Mouse (Mus musculus): Measurements from ENCODE around the gene Crmp1. TPM values are rescaled to one million over a fixed set of nuclear protein-coding genes. Genes with fewer than 3 reads are reported as not detected.

The Crmp1 gene
- total and polyA plus RNA-seq, 2 experiments: not detected

DNA sequence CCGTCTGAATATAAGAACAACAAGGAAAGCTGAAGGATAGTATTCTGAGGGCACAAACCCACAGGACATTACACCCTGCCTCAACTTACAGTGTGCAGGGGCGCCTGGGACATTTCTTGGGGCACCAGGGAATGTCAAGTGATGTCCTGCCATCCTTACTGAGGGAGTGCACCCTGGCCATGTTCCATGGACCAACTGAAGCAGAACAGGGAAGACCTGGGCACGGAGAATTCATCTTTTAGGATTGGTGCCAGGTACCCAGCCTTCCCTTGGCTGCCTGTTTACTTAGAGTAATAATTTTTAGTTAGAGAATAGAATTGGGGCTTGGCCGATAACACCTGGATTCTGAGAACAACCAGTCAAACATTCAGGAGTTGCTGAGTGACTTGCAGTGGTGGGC is 90.3 kb downstream of the Crmp1 start:
- TF ChIP-seq CTCF (IDR thresholded peaks at IDR 0.05; ENCODE audit: low read depth, low read length) (no peak), POLR2A (IDR thresholded peaks at IDR 0.05; ENCODE audit: extremely low read depth, insufficient read depth, low read length) (no peak)
- no peak for DNase-seq (ENCODE audit: extremely low read depth, low read depth, low spot score)
- no peak overlapping the region for H3K27ac ChIP-seq (replicated peaks; ENCODE audit: insufficient read depth, low read depth, low read length)
- H3K36me3 ChIP-seq (ENCODE audit: control insufficient read depth, insufficient read depth, low read length): no peaks in the 10 kb centered on the region
- no peaks in the 10 kb centered on the region for H3K4me1 ChIP-seq (ENCODE audit: control insufficient read depth, insufficient read depth, low read length)
- no peak overlapping the region for H3K9ac ChIP-seq (ENCODE audit: low read depth, low read length)
- 71% methylated on average over 4 of the region's 4 CpGs for WGBS
- H3K27me3 ChIP-seq (ENCODE audit: control insufficient read depth, insufficient read depth, low read length): peaks cover 5% of the 10 kb centered on the region
- no peaks in the 10 kb centered on the region for H3K79me2 ChIP-seq (ENCODE audit: control insufficient read depth, insufficient read depth, low read length)
- H3K4me3 ChIP-seq (ENCODE audit: insufficient read depth, low read depth, low read length): no peak overlapping the region

DNA sequence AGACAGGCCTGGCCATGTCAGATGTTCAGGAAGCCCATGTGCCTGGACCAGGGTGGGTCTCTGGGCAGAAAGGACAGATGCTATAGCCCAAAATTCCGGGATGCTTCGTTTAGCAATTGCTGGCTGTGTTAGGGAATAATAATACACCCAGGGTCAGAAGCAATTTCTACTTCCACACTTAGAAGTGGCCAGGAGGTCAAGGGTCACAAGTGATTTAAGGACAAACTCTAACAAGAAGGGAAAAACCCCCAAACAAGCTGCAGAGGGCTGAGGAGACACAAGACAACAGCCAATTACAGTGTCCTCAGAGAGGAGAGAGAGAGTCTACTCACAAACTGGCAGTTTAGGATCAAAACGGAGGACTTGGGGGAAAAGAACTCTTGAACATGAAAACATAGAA is 93.3 kb downstream of the Crmp1 start:
- H3K27me3 ChIP-seq (ENCODE audit: control insufficient read depth, insufficient read depth, low read length): peaks cover 5% of the 10 kb centered on the region
- no peak overlapping the region for H3K27ac ChIP-seq (replicated peaks; ENCODE audit: insufficient read depth, low read depth, low read length)
- 73% methylated on average over 3 of the region's 3 CpGs for WGBS
- H3K9ac ChIP-seq (ENCODE audit: low read depth, low read length): no peak overlapping the region
- no peaks in the 10 kb centered on the region for H3K79me2 ChIP-seq (ENCODE audit: control insufficient read depth, insufficient read depth, low read length)
- TF ChIP-seq POLR2A (IDR thresholded peaks at IDR 0.05; ENCODE audit: extremely low read depth, insufficient read depth, low read length) (no peak), CTCF (IDR thresholded peaks at IDR 0.05; ENCODE audit: low read depth, low read length) (no peak)
- H3K4me3 ChIP-seq (ENCODE audit: insufficient read depth, low read depth, low read length): no peak overlapping the region
- H3K4me1 ChIP-seq (ENCODE audit: control insufficient read depth, insufficient read depth, low read length): no peaks in the 10 kb centered on the region
- H3K36me3 ChIP-seq (ENCODE audit: control insufficient read depth, insufficient read depth, low read length): no peaks in the 10 kb centered on the region
- no peak for DNase-seq (ENCODE audit: extremely low read depth, low read depth, low spot score)

DNA sequence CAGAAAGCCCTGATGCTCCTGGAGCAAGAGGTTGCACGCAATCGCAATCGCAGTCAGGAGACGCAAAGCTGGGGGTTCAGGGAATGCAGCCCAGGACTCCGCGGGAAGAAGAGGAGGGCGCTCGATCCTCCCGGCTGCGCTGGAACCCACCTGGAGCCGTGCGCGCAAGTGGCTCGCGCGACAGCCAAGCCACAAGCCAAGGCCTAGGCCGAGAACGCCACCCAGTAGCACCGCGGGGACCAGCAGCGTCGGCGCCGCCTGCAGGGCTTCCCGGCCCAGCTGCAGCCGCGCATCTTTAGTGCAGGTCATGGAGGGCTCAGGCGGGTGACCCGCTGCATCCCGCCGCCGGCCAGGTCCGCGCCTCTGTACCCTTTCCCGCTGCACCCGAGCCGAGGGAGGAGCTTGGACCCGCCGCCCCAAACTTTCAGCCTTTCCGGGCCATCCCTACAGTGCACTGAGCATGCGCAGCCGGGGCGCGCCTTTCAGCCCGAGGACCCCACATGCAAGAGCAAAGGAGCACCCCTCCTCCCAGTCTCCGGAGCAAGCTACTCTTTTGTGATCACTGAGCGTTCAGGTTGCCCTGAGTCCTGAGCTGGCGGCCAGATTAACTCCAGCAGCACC is 94.9 kb downstream of the Crmp1 start, which contains the start of gene Evc:
Evc (minus strand) TSS at position 410 of the 621 bp plus-strand sequence.
- peaks cover 5% of the 10 kb centered on the region for H3K27me3 ChIP-seq (ENCODE audit: control insufficient read depth, insufficient read depth, low read length)
- H3K9ac ChIP-seq (ENCODE audit: low read depth, low read length): peak within 1 kb of the TSS; percentile 56
- peak within 1 kb of the TSS; percentile 59 for H3K4me3 ChIP-seq (ENCODE audit: insufficient read depth, low read depth, low read length)
- no peak for TF ChIP-seq CTCF (IDR thresholded peaks at IDR 0.05; ENCODE audit: low read depth, low read length)
- no peak for TF ChIP-seq POLR2A (IDR thresholded peaks at IDR 0.05; ENCODE audit: extremely low read depth, insufficient read depth, low read length)
- H3K27ac ChIP-seq (replicated peaks; ENCODE audit: insufficient read depth, low read depth, low read length): no peak within 1 kb of the TSS
- H3K4me1 ChIP-seq (ENCODE audit: control insufficient read depth, insufficient read depth, low read length): no peaks in the 10 kb centered on the region
- DNase-seq (ENCODE audit: extremely low read depth, low read depth, low spot score): no peak
- WGBS: 3% methylated on average over 48 of the region's 48 CpGs
- no peaks in the 10 kb centered on the region for H3K79me2 ChIP-seq (ENCODE audit: control insufficient read depth, insufficient read depth, low read length)
- no peaks in the 10 kb centered on the region for H3K36me3 ChIP-seq (ENCODE audit: control insufficient read depth, insufficient read depth, low read length)

DNA sequence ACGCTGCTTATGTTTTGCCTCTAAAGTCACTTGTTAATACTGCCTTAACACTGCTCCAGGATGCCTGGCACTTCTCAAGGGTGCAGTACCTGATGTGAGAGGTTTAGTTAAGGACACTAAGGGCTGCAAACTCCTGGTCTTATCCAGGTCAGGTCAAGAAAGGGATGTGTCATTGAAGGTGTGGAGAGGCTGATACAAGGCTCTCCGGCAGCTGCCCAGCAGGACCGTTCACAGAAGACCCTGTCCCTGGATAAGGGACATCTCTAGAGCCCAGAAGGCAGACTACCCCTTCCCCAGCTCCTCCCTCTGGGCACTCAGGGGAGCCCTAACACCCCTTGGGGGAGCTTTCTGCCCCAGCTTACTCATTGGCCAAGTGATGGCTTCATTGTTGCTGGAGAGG is 96.0 kb downstream of the Crmp1 start:
- no peaks in the 10 kb centered on the region for H3K4me1 ChIP-seq (ENCODE audit: control insufficient read depth, insufficient read depth, low read length)
- no peak overlapping the region for H3K9ac ChIP-seq (ENCODE audit: low read depth, low read length)
- H3K4me3 ChIP-seq (ENCODE audit: insufficient read depth, low read depth, low read length): no peak overlapping the region
- H3K36me3 ChIP-seq (ENCODE audit: control insufficient read depth, insufficient read depth, low read length): no peaks in the 10 kb centered on the region
- TF ChIP-seq CTCF (IDR thresholded peaks at IDR 0.05; ENCODE audit: low read depth, low read length) (no peak), POLR2A (IDR thresholded peaks at IDR 0.05; ENCODE audit: extremely low read depth, insufficient read depth, low read length) (no peak)
- DNase-seq (ENCODE audit: extremely low read depth, low read depth, low spot score): no peak
- H3K27me3 ChIP-seq (ENCODE audit: control insufficient read depth, insufficient read depth, low read length): peaks cover 5% of the 10 kb centered on the region
- no peaks in the 10 kb centered on the region for H3K79me2 ChIP-seq (ENCODE audit: control insufficient read depth, insufficient read depth, low read length)
- no peak overlapping the region for H3K27ac ChIP-seq (replicated peaks; ENCODE audit: insufficient read depth, low read depth, low read length)
- 77% methylated on average over 3 of the region's 3 CpGs for WGBS

DNA sequence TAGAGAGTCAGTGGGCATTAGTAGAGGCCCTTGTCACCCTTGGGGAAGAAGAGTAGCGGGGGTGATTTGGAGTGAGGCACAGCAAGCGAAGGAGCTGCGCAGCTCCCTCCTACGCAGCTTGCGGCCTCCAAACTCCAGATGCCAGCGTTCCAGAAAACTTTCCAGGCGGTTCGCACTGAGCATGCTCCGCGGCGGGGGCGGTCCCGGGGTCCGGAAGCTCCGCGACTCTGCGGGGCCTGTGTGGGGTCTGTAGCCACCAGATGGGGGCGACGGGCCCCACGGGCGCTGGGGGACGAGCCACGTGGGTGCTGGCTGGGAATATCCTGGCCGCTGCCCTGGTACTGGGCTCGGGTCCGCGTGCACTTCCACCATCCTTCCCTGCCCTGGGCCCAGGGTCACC is 96.5 kb downstream of the Crmp1 start, which contains the start of gene Evc2:
Evc2 (plus strand) TSS at position 212 of the 400 bp plus-strand sequence.
- no peak for TF ChIP-seq CTCF (IDR thresholded peaks at IDR 0.05; ENCODE audit: low read depth, low read length)
- 0 out of 2 replicates have a peak, but pooled peaks have one; percentile 20 for TF ChIP-seq POLR2A (IDR thresholded peaks at IDR 0.05; ENCODE audit: extremely low read depth, insufficient read depth, low read length)
- H3K27me3 ChIP-seq (ENCODE audit: control insufficient read depth, insufficient read depth, low read length): peaks cover 5% of the 10 kb centered on the region
- peak within 1 kb of the TSS; percentile 83 for H3K9ac ChIP-seq (ENCODE audit: low read depth, low read length)
- no peak within 1 kb of the TSS for H3K27ac ChIP-seq (replicated peaks; ENCODE audit: insufficient read depth, low read depth, low read length)
- peak within 1 kb of the TSS; percentile 76 for H3K4me3 ChIP-seq (ENCODE audit: insufficient read depth, low read depth, low read length)
- no peaks in the 10 kb centered on the region for H3K79me2 ChIP-seq (ENCODE audit: control insufficient read depth, insufficient read depth, low read length)
- 2% methylated on average over 27 of the region's 27 CpGs for WGBS
- H3K4me1 ChIP-seq (ENCODE audit: control insufficient read depth, insufficient read depth, low read length): no peaks in the 10 kb centered on the region
- DNase-seq (ENCODE audit: extremely low read depth, low read depth, low spot score): peak; percentile 5
- H3K36me3 ChIP-seq (ENCODE audit: control insufficient read depth, insufficient read depth, low read length): no peaks in the 10 kb centered on the region

Other genes starting within 250 kb of the Crmp1 start
- gene Gm1043, start 156.6 kb upstream of the Crmp1 start, total RNA-seq (2014; rRNA removed): 0.07 TPM in 1 of 2 replicates, not detected in the other
- gene Gm1043, start 156.6 kb upstream of the Crmp1 start, polyA plus RNA-seq (2012; rRNA removed): 0.05 TPM in 1 of 2 replicates, not detected in the other
- 4.2 and 5.6 TPM in 2 replicates for gene Evc, start 95.0 kb downstream of the Crmp1 start, total RNA-seq (2014; rRNA removed)
- 2.3 and 5.9 TPM in 2 replicates for gene Evc, start 95.0 kb downstream of the Crmp1 start, polyA plus RNA-seq (2012; rRNA removed)
- gene Evc2, start 96.6 kb downstream of the Crmp1 start, total RNA-seq (2014; rRNA removed): 1.7 and 2.1 TPM in 2 replicates
- gene Evc2, start 96.6 kb downstream of the Crmp1 start, polyA plus RNA-seq (2012; rRNA removed): 1.3 and 5.1 TPM in 2 replicates